Mouse (Mus musculus): ENCODE results near the gene Msh5. TPM values are rescaled to one million over a fixed set of nuclear protein-coding genes. Genes with fewer than 3 reads are reported as not detected.
A peak's percentile ranks its signal among the peaks of the same experiment; 100 is the strongest.

Msh5 gene
- polyA plus RNA-seq, 1 experiment from 2014 or later = 3.1 TPM

DNA sequence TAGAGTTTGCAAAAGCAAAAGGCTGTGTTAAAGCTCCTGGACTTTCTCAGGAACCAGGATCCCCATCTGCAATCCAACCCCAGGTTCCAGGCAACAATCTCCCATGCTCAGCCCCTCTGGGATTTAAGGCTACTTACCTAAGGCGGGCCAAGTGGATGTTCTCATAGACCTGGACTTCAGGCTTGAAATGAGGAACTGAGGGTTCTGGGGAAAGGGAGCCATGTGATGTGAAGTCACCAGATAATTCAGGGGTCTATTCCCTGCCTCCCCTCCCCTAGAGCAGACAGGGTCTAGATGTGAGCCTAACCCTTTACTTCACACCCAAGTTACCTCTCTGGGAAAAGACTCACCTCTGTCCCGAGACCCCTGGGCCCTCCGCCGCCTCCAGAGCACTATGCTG lies 34.2 kb upstream of the Msh5 start:
- Histone ChIP-seq H3K27ac (replicated peaks) (no peak overlapping the region), H3K27me3 (no peaks in the 10 kb centered on the region), H3K9me3 (no peaks in the 10 kb centered on the region), H3K4me1 (replicated peaks) (peaks cover 18% of the 10 kb centered on the region), H3K4me2 (no peak overlapping the region), H3K36me3 (no peaks in the 10 kb centered on the region), H3K4me3 (no peak overlapping the region), H3K9ac (0 out of 2 replicates have a peak overlapping the region, but pooled peaks have one; percentile 8)
- no peak for ATAC-seq (ENCODE audit: low read depth)
- WGBS = 82% methylated on average over 4 of the region's 4 CpGs

DNA sequence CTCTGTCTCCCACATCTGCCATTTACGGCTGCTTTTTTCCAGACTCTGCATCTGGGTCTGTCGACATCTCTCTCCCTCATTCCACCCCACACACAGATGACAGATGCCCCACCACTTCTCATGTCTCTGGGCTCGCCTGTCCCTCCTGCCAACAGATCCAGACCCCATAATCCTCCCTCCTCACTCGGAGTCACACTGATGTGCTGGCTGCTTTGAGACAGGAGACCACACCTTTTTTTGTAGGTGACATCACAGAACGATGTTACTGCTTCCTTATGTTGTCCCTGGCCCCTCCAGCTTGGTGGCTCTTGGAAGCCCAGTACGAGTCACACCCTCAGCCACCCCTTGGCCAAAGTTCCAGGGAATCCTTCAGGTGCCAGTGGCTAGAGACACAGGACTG lies 33.7 kb upstream of the Msh5 start:
- no peak overlapping the region for H3K4me3 ChIP-seq
- 0 out of 2 replicates have a peak overlapping the region, but pooled peaks have one; percentile 45 for H3K9ac ChIP-seq
- no peak overlapping the region for H3K4me2 ChIP-seq
- H3K36me3 ChIP-seq = no peaks in the 10 kb centered on the region
- no peak overlapping the region for H3K27ac ChIP-seq (replicated peaks)
- ATAC-seq (ENCODE audit: low read depth) = no peak
- no peaks in the 10 kb centered on the region for H3K9me3 ChIP-seq
- 64% methylated on average over 6 of the region's 6 CpGs for WGBS
- no peaks in the 10 kb centered on the region for H3K27me3 ChIP-seq
- H3K4me1 ChIP-seq (replicated peaks) = peaks cover 18% of the 10 kb centered on the region

- Histone ChIP-seq H3K4me2 (no peak overlapping the region), H3K4me3 (no peak overlapping the region), H3K9ac (0 out of 2 replicates have a peak overlapping the region, but pooled peaks have one; percentile 45), H3K27ac (replicated peaks) (no peak overlapping the region), H3K9me3 (no peaks in the 10 kb centered on the region), H3K36me3 (no peaks in the 10 kb centered on the region), H3K4me1 (replicated peaks) (peaks cover 18% of the 10 kb centered on the region), H3K27me3 (no peaks in the 10 kb centered on the region)
- ATAC-seq (ENCODE audit: low read depth) = no peak
- WGBS = 75% methylated on average over 9 of the region's 9 CpGs
Measured at GRCm38 (mm10) chr17:35079778-35080177, 33.2 kb upstream of the Msh5 start.

DNA sequence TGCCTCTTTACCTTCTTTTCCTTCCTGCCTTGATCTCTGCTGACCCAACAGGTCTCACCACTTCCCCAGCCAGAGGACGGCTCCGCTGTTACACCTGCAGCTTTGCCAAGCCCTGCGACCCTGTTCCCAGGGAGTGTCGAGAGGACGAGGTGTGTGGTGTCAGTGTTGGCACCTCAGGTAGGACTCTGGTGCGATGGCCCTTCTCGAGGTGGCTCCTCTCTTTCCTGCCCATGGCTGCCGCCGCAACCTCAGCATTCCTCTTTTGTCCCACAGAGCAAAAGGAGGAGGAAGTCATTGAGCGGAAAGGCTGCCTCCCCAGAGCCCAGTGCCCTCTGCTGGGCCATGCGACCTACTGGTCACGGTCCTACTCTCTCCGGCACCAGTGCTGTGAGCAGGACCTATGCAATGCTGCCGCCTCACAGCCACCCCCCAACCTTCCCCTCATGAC lies 31.3 kb upstream of the Msh5 start, which contains the start of gene Ly6g6d:
TSS of gene Ly6g6d (minus strand) at position 280 of the 448 bp plus-strand sequence.
- 11% methylated on average over 14 of the region's 14 CpGs for WGBS
- Histone ChIP-seq H3K27me3 (no peaks in the 10 kb centered on the region), H3K4me2 (peak within 1 kb of the TSS; percentile 47), H3K9me3 (no peaks in the 10 kb centered on the region), H3K9ac (peak within 1 kb of the TSS; percentile 59), H3K4me1 (replicated peaks) (peaks cover 18% of the 10 kb centered on the region), H3K36me3 (no peaks in the 10 kb centered on the region), H3K27ac (replicated peaks) (no peak within 1 kb of the TSS), H3K4me3 (peak within 1 kb of the TSS; percentile 15)
- ATAC-seq (ENCODE audit: low read depth) = peak; percentile 62

GRCm38 (mm10) chr17:35077285-35077684 lies 30.7 kb upstream of the Msh5 start:
- no peak for ATAC-seq (ENCODE audit: low read depth)
- Histone ChIP-seq H3K27ac (replicated peaks) (no peak overlapping the region), H3K4me1 (replicated peaks) (peaks cover 18% of the 10 kb centered on the region), H3K27me3 (no peaks in the 10 kb centered on the region), H3K4me2 (peak overlapping the region; percentile 47), H3K4me3 (peak overlapping the region; percentile 15), H3K9ac (peak overlapping the region; percentile 59), H3K36me3 (no peaks in the 10 kb centered on the region), H3K9me3 (no peaks in the 10 kb centered on the region)
- 22% methylated on average over 2 of the region's 2 CpGs for WGBS

GRCm38 (mm10) chr17:35076507-35077176 lies 30.1 kb upstream of the Msh5 start, which contains the start of gene Ly6g6e:
Gene Ly6g6e (plus strand): TSS chr17:35076902.
- no peaks in the 10 kb centered on the region for H3K36me3 ChIP-seq
- peak within 1 kb of the TSS; percentile 59 for H3K9ac ChIP-seq
- peak within 1 kb of the TSS; percentile 15 for H3K4me3 ChIP-seq
- peak within 1 kb of the TSS; percentile 47 for H3K4me2 ChIP-seq
- no peaks in the 10 kb centered on the region for H3K27me3 ChIP-seq
- 26% methylated on average over 10 of the region's 10 CpGs for WGBS
- ATAC-seq (ENCODE audit: low read depth) = no peak
- no peak within 1 kb of the TSS for H3K27ac ChIP-seq (replicated peaks)
- peaks cover 18% of the 10 kb centered on the region for H3K4me1 ChIP-seq (replicated peaks)
- no peaks in the 10 kb centered on the region for H3K9me3 ChIP-seq

- no peak for ATAC-seq (ENCODE audit: low read depth)
- H3K27me3 ChIP-seq = no peaks in the 10 kb centered on the region
- peaks cover 22% of the 10 kb centered on the region for H3K4me1 ChIP-seq (replicated peaks)
- 42% methylated on average over 17 of the region's 17 CpGs for WGBS
- H3K4me3 ChIP-seq = no peak overlapping the region
- no peak overlapping the region for H3K9ac ChIP-seq
- H3K27ac ChIP-seq (replicated peaks) = no peak overlapping the region
- H3K4me2 ChIP-seq = no peak overlapping the region
- H3K9me3 ChIP-seq = no peaks in the 10 kb centered on the region
- H3K36me3 ChIP-seq = no peaks in the 10 kb centered on the region
Measured at GRCm38 (mm10) chr17:35074097-35074496, 27.6 kb upstream of the Msh5 start.

DNA sequence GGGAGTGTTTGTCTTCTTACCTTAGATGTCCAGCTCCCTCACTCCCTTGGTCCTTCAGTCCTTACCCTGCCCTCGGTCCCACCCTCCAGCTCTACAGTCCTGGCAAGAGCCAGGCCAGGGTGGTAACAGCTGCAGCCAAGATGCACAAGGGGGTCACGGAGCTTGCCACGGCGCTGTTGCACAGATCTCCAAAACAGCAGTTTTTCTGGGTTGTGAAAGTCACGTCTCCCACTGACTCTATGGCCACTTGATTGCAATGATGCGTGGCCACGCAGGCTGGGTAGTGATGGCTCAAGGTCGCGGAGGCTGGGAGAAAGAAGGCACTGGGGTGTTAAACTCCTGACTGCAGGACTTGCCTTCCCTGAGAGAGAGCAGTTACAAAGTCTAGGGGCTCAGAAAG lies 24.9 kb upstream of the Msh5 start:
- ATAC-seq (ENCODE audit: low read depth) = no peak
- peaks cover 17% of the 10 kb centered on the region for H3K27me3 ChIP-seq
- WGBS = 78% methylated on average over 9 of the region's 9 CpGs
- no peak overlapping the region for H3K27ac ChIP-seq (replicated peaks)
- no peaks in the 10 kb centered on the region for H3K9me3 ChIP-seq
- no peaks in the 10 kb centered on the region for H3K36me3 ChIP-seq
- H3K4me2 ChIP-seq = no peak overlapping the region
- no peak overlapping the region for H3K9ac ChIP-seq
- no peak overlapping the region for H3K4me3 ChIP-seq
- H3K4me1 ChIP-seq (replicated peaks) = 0 out of 2 replicates have a peak, but pooled peaks cover 3% of the 10 kb centered on the region

GRCm38 (mm10) chr17:35070556-35071229 lies 24.1 kb upstream of the Msh5 start:
- Histone ChIP-seq H3K36me3 (no peaks in the 10 kb centered on the region), H3K27ac (replicated peaks) (no peak overlapping the region), H3K4me3 (no peak overlapping the region), H3K27me3 (peaks cover 24% of the 10 kb centered on the region), H3K4me1 (replicated peaks) (0 out of 2 replicates have a peak, but pooled peaks cover 4% of the 10 kb centered on the region), H3K9me3 (no peaks in the 10 kb centered on the region), H3K4me2 (no peak overlapping the region), H3K9ac (no peak overlapping the region)
- ATAC-seq (ENCODE audit: low read depth) = no peak
- 67% methylated on average over 6 of the region's 6 CpGs for WGBS

DNA sequence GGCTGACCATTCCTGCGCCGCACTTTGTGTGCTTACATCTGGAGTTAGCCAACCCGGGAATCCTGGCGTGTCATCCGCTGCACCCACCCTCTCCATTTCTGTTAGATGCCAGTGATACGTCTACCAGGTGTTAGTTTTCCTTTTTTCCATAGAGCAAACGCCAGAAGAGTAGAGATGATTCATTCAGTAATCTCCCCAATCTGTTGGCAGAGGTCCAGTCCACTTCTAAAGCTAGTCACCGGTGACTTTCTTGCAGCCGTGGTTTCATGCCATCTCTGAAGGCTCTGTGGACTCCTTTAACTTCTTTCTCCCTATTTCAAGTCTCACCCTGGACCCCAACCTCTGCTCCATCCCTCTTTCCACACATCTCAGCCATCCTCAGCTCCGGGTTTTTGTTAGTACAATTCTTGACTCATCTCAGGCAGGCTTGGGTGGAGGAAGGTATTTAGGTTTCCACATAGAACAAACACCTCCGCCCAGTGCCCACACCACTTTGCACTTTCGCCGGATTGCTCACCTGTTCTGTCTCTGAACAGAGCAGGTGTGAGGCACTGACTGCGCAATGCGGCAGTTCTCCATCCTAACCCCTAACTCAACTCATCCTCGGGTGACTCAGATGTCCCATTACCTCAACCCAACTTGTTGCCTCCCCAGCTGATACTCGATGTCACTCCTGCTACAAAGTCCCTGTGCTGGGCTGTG lies 21.8 kb upstream of the Msh5 start:
- 87% methylated on average over 17 of the region's 17 CpGs for WGBS
- ATAC-seq (ENCODE audit: low read depth) = no peak
- Histone ChIP-seq H3K4me3 (no peak overlapping the region), H3K9ac (no peak overlapping the region), H3K9me3 (no peaks in the 10 kb centered on the region), H3K27me3 (peaks cover 47% of the 10 kb centered on the region), H3K36me3 (peaks cover 3% of the 10 kb centered on the region; the same call in 1 of the 2 replicates), H3K27ac (replicated peaks) (no peak overlapping the region), H3K4me1 (replicated peaks) (peaks cover 17% of the 10 kb centered on the region), H3K4me2 (no peak overlapping the region)

DNA sequence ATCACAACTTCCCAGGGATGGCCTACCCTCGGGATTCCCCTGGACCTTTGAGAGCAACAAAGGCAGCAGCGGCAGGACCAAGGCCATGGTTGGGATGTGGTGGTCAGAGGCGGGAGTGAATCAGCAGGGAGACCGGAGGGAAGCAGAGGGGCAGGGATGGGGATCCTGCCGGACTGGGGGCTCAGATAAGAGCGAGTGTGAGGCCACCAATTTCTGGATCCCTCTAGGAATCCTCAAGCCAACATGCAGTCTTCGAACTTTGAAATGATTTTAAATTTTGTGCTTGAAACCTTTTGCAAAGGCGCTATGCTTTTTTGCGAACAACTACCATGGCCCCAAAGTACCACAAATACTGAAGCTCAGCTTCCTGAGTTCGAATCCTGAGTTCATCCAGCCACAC lies 19.5 kb upstream of the Msh5 start, which contains the start of gene Mpig6b:
TSS of gene Mpig6b (minus strand) at position 101 of the 400 bp plus-strand sequence.
- Histone ChIP-seq H3K27ac (replicated peaks) (no peak within 1 kb of the TSS), H3K4me1 (replicated peaks) (peaks cover 20% of the 10 kb centered on the region), H3K4me2 (peak within 1 kb of the TSS; percentile 55), H3K27me3 (peaks cover 54% of the 10 kb centered on the region), H3K9me3 (no peaks in the 10 kb centered on the region), H3K36me3 (peaks cover 19% of the 10 kb centered on the region), H3K9ac (peak within 1 kb of the TSS; percentile 59), H3K4me3 (peak within 1 kb of the TSS; percentile 28)
- ATAC-seq (ENCODE audit: low read depth) = no peak
- 46% methylated on average over 10 of the region's 10 CpGs for WGBS

Data from neural tube, embryonic 13.5 days (tissue).